Mouse (Mus musculus): ENCODE measurements around the gene Pcca.
A peak's percentile ranks its signal among the peaks of the same experiment; 100 is the strongest.

Pcca gene

DNA sequence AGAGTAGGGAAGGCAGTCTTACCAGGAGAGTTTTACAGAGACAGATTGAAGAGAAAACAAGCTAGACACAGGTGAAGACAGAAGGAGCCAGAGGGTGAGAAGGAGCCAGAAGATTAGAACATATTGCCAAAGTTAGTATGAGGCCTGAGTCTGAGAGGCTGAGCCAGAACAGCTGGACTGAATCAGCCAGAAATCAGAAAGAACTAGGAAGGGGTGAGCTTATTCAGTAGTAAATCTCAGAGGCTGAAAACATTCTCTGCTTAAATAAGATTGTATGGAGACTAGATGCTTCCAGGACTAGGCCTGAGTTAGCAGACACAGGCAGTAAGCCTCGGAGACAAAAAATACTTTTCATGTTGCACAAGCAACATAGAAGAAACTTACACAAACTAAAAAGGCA, 325.7 kb downstream of the Pcca start:
- no peak for DNase-seq

DNA sequence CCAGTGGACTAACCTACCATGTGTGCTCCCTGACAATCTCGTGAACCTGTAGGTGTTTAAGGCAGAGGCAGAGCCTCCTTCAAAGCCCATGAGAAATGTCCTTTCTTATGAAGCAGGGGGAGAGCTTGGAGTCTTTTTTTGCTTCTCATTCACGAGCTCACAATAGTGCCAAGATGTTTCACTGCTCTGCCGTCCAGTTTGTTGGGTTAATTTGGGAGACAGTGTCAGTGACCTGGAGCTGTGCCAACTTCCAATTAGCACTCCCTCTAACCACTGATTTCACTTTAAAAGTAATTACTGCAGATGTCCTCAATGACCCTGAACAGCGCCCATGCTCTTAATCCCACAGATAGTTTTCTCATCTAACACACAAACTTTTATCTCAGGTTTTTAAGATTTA, 328.5 kb downstream of the Pcca start:
- DNase-seq = no peak

GRCm38 (mm10) chr14:122865462-122866129, 331.5 kb downstream of the Pcca start:
- no peak for DNase-seq

- no peak for DNase-seq
These were observed 333.6 kb downstream of the Pcca start for GRCm38 (mm10) chr14:122867531-122868285.

GRCm38 (mm10) chr14:122869831-122870230, 335.7 kb downstream of the Pcca start:
- DNase-seq = no peak

DNA sequence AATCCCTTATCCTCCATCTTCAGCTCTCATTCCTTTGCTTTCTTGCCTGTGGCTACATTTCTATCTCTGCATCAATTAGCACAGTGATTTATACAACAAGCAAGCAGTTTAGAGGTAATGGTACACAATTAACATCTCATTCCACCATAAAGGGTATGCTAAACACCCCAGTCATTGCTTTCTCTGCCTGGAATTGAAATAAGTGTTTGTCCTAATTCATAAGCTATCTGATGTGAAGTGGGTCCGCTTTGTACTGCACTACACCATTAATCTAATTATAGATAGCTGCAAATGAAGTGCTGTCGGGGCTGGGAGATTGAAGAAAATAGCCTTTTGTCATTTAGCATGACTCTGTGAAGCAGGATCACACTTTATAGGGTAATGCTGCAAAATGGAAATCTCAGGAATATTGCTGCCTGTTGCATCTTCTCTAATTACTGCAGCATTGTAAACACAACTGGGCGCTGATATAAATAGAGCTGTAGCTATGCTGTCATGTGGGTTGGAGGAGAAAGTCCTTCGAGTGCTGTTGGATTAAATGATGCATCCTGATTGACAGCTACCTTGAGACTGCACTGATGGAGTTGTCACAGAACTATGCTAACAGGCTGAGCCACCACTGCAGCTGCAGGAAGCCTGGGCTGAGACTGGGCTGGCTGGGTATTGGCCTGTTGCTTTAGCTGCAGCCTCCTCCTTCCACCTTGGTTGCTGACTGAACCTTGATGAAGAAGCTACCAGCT, 337.9 kb downstream of the Pcca start:
- DNase-seq = no peak

GRCm38 (mm10) chr14:122872612-122873011, 338.5 kb downstream of the Pcca start:
- DNase-seq = no peak

DNA sequence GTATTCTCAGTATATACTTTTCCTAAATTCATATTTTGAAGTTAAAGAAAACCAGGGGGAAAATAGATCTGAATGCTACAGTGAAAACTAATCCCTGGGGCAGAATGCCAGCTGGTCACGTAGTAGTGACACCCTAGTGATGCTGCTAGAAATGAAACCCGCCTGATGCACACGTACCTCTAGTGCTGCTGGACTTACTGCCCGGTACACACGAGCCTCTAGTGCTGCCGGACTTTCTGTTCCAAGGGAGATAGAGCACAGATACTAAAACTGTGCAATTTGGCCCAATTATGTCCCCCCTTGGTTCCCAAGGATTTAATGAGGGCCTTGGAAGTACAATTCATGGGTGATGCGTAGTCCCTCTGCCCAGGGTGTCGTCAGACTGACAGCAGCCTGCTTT, 340.9 kb downstream of the Pcca start:
- DNase-seq = no peak

DNA sequence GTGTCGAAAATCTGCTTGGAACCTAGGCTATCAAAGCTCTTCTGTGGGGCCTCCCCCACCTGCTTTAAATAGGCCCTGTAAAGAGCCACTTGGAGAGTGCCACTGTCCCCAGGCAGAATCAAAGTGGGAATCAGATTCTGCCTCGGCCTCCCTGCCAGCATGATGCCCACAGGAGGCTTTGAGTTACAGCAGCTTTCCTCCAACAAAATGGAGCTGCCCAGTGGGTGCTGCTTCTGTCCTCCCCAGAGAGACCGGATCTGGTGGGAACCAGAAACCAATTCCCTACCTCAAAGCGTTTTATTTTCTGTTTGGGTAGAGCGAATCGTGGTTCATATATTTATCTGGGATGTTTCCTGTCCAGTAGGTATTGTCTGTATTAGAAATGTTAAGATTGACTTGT, 341.5 kb downstream of the Pcca start:
- DNase-seq = no peak

- peak; percentile 71 for DNase-seq
These were observed 342.0 kb downstream of the Pcca start for GRCm38 (mm10) chr14:122876163-122876562.

- no peak for DNase-seq
These were observed 342.6 kb downstream of the Pcca start for GRCm38 (mm10) chr14:122876723-122877122.

DNA sequence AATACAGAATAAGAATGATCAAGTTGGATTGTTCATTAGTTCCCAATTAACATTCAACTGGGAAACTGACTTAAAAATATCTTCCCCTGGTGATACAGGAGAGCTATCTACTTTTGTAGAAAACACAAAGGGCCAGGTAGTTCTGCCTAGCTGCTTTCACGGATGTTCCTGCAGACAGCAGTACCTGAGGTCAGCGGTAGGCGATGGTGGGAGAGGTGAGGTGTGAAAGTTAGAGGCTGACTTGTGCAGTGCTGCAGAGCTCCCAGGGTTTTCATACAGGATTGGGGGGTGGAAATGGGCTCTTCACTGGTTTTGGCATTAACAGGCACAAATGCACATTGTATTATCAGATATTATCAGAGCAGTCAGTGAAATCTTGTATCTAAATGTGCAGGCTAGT, 343.7 kb downstream of the Pcca start:
- no peak for DNase-seq

DNA sequence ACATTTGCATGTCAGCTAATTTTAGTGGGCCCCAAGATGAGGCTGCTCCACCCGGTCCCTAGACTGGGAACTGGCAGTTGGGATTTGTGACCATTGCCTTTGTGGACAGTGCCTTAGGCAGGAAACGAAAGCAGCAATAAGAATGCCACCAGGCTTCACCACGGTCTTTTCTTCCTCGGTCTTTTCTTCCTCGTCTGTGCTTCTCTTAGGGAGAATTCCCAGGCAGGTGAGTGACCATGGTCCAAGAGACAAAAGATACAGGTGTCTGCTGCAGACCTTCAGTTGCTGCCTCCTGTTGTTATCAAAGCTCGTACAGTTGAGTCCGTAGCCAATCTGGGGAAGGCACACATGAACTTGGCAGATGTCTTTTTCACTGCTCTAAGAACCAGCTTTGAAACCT, 346.2 kb downstream of the Pcca start:
- no peak for DNase-seq

DNA sequence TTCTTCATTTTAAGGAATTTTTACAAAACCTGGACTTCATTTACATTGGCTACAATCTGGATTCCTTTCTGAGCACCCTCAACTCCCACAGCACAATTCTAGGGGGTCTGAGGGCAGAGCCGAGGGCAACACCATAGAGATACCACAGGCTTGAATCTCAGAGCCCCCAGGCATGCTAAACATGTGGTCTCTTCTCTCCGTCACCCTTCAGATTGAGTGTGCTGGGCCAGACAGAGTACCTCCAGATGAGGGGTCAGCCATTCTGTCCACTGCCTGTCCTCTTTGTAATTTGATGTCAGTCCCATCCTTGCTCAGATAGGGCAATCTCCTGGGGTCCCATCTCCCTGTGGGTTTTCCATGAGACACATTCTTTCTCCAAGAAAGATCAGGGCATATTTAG, 347.6 kb downstream of the Pcca start:
- no peak for DNase-seq

DNA sequence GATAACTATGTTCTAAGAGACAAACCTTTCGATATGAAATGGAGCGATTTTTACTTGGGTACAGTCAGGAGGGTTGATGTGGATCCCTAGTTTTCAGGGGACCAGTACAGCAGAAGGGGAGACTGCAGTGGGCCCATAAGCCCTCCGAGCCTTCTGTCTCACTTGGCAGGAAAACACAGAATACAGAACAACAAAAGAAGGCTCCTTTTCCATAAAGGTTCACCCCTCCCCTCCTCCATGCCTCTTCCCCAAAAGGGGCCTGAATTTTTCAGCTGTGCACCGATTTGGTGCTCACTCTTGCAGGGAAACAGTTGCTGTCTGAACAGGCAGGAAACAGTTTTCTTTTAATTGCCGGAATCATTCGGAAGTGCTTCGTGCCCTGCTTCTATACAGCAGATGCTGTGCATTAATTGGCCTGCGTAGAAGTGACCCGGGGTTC, 348.1 kb downstream of the Pcca start:
- no peak for DNase-seq

- DNase-seq = no peak
These were observed 348.8 kb downstream of the Pcca start for GRCm38 (mm10) chr14:122882795-122883409.

- no peak for DNase-seq
These were observed 349.3 kb downstream of the Pcca start for GRCm38 (mm10) chr14:122883410-122883806.

DNA sequence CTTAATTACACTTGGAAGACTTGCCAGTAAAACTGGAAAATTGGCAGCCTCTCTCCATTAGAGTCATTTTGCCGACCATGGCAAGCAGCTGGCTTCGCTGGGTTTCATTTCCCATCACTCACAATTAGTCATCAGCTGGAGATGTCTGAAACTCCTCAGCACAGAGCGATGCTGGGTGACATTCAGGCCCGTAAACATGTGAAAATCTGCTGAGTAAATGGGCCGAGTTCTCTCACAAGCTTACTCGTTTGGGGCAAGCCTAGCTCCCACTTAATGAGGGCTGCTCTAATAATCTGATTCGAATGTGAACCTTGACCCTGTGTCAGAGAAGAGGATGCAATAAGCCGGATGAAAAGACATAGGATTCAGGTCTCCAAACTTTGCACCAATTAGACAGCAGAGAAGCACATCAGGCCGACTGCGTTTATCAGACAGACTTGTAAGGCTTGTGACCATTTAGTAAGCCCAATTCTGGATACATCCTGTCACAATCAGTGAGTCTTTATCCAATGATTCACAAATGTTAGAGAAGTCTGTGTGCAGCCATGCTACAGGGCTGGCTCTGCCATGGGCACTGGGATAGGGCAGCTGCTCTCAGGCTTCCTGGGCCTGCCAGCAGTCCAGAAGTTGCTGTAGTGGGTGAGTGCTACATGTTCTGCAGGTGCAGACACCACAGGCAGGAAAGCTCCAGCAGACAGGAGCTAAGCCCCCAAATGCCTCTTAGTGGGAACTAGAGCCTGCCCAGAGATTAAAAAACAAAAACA, 349.9 kb downstream of the Pcca start:
- no peak for DNase-seq

- no peak for DNase-seq
These were observed 351.8 kb downstream of the Pcca start for GRCm38 (mm10) chr14:122885893-122886292.

DNA sequence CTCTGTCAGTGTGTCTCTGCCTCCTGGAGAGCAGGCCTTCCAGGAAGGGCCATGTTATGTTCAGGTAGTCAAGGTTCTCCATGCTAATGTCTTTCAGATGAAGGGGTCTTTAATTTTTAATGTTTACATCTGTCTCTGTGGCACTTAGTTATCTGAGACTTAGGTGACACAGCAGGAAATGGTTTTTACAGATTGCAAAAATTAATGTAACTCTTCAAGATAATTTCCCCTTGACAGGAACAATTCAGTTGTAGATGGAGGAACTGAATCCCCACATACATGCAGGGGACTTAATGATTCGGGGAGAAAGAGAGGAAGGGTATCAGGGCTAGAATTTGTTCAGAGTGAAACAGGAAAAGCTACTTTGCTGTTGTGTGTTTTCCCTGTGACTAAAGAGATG, 353.2 kb downstream of the Pcca start:
- no peak for DNase-seq

DNA sequence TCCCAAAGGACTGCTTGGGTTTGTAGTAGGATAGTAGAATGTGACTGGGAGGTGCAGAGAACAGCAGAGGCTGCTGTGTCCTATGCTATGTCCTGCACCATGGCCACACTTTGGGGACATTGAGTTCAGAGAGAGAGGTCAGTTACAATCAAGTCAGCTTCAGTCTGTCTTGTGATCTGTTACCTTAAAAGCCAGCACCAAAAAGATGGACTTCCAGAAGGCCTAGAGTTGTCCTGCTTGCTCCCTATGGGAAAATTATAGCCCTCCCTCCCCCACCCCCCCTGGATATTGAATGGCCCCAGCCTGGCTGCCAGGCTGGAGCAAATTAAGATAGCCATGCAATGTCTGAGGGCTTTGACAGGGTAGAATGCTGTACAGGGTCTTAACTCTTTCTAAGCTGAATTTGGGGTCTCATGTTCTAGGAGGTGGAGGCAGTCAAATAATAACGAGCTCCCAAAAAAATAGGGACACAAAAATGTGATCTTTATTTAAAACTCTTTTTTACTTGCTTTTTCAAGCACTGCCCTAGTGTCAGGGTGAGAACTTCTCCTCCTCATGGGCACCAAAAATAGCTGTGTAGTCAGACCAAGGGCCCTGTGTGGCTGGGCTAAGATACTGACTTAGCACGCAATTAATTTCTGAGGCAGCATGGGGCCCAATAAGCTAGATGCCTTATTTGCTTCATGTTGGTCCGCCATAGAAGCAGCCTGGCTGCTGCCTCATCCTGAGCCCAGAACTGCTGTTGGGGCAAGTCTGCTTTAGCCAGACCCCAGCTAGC, 353.8 kb downstream of the Pcca start:
- DNase-seq = no peak

DNA sequence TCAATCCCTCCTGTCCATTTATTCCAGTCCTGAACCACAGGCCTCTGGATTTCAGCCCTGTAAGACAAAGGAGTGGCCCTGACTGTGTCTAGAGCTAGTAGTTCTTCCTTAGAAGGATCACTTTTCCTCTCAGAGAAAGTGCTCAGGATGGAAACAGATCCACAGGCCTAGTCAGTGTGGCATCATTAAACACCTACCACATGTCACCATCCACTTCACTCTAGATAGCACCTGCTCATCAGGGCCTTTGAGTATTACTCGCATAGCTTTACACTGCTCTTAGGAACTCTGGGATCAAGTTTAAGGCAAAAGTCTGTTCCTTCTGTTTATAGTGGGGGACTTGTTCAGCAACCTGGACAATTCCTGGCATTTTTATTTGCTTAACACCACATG, 354.4 kb downstream of the Pcca start:
- no peak for DNase-seq
